Mouse (Mus musculus): ENCODE data around the gene Ptprn. TPM values are rescaled to one million over a fixed set of nuclear protein-coding genes. Genes with fewer than 3 reads are reported as not detected.
A peak's percentile ranks its signal among the peaks of the same experiment; 100 is the strongest.

Ptprn gene
- polyA plus RNA-seq (2011; ENCODE audit: insufficient read length, low read depth, missing spikeins) = 67.6 and 114 TPM in 2 replicates

DNA sequence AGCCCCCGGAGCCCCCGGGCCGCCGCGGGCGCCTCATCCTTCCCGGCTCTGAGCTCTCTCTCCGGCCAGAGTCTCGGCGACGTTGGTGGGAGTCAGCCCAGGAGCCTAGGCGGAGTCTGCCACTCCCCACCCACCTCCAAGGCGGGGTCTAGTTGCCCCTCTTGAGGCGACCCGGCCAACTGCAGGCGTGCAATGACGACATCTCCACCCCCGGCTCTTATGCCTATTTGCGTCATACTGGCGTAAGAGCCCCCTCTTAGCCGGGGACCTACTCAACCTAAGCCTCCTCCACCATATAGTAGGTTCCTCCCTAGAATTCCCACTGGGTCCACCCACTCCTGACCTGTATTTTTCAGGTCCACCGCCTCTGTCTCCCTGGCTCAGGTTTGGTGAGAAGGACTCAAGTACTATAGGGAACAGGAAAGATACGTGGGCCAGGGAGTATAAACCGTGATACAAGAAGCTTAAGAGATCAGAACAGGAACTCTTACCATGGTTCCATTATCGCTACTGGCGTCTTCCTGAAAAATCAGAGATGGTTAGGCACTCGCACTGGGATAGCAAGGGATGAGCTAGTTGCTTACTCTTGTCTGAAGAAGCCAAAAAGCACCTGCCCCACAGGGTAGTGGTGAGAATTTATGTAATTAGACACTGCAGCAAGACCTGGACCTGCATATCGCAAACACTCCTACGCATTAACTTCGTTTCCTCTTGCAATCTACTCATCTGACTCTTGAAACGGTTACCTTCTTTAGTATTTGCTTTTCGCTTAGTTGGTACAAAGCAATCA, at the start of gene Ptprn:
Gene Ptprn, minus strand, starts transcription at position 412 of the 790 bp plus-strand sequence.
- TF ChIP-seq POLR2A (IDR thresholded peaks at IDR 0.05; ENCODE audit: low read depth, low read length) = peak; percentile 42; the same call in 1 of the 2 replicates
- no peak for TF ChIP-seq CTCF (IDR thresholded peaks at IDR 0.05; ENCODE audit: borderline replicate concordance, insufficient read depth, low read length)
- peak within 1 kb of the TSS; percentile 76 for H3K27ac ChIP-seq (ENCODE audit: insufficient read depth, low read length)
- peaks cover 6% of the 10 kb centered on the region; the same call in 1 of the 2 replicates for H3K4me1 ChIP-seq (ENCODE audit: control insufficient read depth, insufficient read depth, low read length)
- peak within 1 kb of the TSS; percentile 92 for H3K4me3 ChIP-seq (ENCODE audit: insufficient read depth, low read length)

DNA sequence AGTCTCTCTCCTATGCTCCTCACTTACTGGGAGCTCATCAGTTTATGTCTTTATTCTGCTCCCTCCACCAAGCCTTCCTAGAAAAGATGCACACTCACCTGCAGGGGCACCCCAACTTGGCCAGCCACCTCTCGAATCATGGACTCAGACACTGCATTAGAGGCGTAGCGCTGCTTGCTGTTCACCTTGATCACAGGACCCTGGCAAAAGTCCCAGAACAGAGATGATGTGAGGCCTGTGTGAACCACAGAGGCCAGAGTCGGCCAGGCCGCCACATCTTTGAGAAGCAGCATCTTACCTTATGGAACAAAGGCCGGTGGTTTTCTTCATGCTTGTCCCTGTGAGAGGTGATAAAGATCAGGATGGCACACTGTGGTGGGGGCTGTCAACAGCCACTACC, 47.4 kb upstream of the Ptprn start:
- Histone ChIP-seq H3K4me1 (ENCODE audit: control insufficient read depth, insufficient read depth, low read length) (no peaks in the 10 kb centered on the region), H3K27ac (ENCODE audit: insufficient read depth, low read length) (no peak overlapping the region), H3K4me3 (ENCODE audit: insufficient read depth, low read length) (no peak overlapping the region)
- no peak for TF ChIP-seq POLR2A (IDR thresholded peaks at IDR 0.05; ENCODE audit: low read depth, low read length)
- no peak for TF ChIP-seq CTCF (IDR thresholded peaks at IDR 0.05; ENCODE audit: borderline replicate concordance, insufficient read depth, low read length)

DNA sequence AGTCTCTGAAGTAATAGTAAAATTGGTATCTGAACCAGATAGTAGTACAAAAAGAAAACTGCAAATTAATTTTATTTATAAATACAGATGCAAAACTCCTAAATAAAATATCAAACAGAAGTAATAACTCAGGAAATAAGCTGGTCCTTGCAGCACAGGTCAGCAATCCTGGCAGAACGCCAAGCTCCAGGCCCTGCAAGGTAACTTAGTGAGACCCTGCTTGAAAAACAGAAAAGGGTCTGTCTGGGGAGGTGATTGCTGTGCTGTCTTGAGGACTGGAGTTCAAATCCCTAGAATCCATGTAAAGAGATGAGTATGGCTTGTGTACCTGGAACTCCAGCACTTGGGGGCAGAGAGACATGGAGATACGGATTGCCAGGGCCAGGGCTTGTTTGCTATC, 40.4 kb upstream of the Ptprn start:
- H3K4me3 ChIP-seq (ENCODE audit: insufficient read depth, low read length) = no peak overlapping the region
- H3K27ac ChIP-seq (ENCODE audit: insufficient read depth, low read length) = no peak overlapping the region
- H3K4me1 ChIP-seq (ENCODE audit: control insufficient read depth, insufficient read depth, low read length) = no peaks in the 10 kb centered on the region
- TF ChIP-seq POLR2A (IDR thresholded peaks at IDR 0.05; ENCODE audit: low read depth, low read length) (no peak), CTCF (IDR thresholded peaks at IDR 0.05; ENCODE audit: borderline replicate concordance, insufficient read depth, low read length) (no peak)

DNA sequence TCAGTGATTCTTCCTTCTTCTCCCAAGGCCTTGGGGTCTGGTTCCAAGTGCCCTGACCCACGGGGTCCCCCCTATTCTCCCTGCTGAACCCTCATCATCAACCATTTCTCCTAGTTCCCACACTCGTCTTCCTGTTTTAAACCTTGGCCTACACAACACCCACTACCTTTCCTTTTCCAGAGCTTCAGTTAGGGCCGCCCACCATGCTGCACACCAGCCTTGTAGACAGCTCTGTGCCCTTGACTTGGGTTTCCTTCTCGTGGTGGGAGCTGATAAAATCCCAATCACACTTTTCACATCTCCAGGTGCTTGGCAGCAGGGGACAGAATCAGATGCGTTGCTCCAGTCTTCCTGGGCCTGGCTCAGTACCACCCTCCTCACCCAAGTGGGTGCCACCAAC, 30.0 kb upstream of the Ptprn start:
- H3K27ac ChIP-seq (ENCODE audit: insufficient read depth, low read length) = no peak overlapping the region
- H3K4me1 ChIP-seq (ENCODE audit: control insufficient read depth, insufficient read depth, low read length) = peaks cover 21% of the 10 kb centered on the region

DNA sequence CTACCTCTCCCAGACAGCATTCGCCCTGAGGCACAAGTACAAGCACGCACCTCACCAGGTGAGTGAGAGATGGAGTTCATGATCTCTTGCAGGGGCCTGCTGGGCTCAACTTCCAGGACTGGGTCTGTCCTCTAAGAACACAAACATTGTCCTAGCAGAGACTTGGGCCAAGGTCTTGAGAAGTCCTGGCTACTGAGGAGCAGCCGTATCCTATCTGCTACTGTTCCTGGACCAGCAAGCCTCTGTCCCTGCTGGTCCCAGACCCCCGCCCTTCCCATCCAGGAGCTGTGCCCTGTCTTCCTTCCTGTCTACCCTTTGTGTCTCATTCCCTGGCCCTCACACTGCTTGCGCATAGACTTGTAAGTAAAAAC, 29.0 kb upstream of the Ptprn start:
- H3K4me3 ChIP-seq (ENCODE audit: insufficient read depth, low read length) = no peak overlapping the region
- TF ChIP-seq CTCF (IDR thresholded peaks at IDR 0.05; ENCODE audit: borderline replicate concordance, insufficient read depth, low read length) = no peak
- no peak for TF ChIP-seq POLR2A (IDR thresholded peaks at IDR 0.05; ENCODE audit: low read depth, low read length)
- H3K27ac ChIP-seq (ENCODE audit: insufficient read depth, low read length) = peak overlapping the region; percentile 88

More for the DNA sequence above, 30.0 kb upstream of the Ptprn start:
- no peak for TF ChIP-seq POLR2A (IDR thresholded peaks at IDR 0.05; ENCODE audit: low read depth, low read length)
- no peak for TF ChIP-seq CTCF (IDR thresholded peaks at IDR 0.05; ENCODE audit: borderline replicate concordance, insufficient read depth, low read length)
- H3K4me3 ChIP-seq (ENCODE audit: insufficient read depth, low read length) = no peak overlapping the region

DNA sequence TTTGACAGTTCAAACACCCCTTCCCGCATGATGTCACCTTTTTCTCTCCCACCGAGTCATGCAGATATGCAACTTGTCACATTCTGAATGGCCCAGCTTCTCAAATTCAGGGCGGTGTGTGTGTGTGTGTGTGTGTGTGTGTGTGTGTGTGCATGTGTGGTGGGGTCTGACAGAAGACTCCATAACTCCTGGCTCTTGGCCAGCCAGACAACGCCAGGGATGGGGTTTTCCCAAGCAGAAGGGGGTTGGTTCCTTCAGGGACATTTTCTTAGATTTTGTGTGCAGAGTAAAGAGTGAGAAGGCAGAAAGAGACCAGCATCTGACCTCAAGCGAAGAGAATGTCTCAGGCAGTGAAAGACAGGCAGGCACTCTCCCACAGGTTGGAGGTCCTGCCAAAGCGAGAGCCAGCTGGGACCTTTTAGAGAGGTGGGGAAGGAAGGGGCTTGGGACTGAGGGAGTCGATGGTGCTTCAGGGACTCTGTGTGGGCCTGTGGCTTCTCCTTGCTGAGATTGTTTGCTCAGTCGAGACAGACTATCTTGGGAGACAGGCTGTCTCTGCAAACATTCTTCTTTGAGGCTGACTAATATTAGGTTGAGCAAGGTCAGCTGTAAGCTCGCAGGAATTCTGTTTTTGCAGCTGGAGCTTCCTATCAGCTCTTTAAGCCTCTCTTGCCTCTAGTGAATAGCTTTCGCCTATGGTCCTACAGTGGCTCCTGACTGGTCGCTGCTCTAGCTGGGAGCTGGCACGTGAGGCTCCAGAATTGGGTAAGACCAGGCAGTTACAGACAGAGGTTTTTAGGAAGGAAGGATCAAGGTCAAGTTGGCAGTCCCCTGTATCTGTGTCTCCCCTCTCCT, 28.4 kb upstream of the Ptprn start:
- H3K27ac ChIP-seq (ENCODE audit: insufficient read depth, low read length) = peak overlapping the region; percentile 91

More for the DNA sequence above, 29.0 kb upstream of the Ptprn start:
- H3K4me1 ChIP-seq (ENCODE audit: control insufficient read depth, insufficient read depth, low read length) = peaks cover 18% of the 10 kb centered on the region

DNA sequence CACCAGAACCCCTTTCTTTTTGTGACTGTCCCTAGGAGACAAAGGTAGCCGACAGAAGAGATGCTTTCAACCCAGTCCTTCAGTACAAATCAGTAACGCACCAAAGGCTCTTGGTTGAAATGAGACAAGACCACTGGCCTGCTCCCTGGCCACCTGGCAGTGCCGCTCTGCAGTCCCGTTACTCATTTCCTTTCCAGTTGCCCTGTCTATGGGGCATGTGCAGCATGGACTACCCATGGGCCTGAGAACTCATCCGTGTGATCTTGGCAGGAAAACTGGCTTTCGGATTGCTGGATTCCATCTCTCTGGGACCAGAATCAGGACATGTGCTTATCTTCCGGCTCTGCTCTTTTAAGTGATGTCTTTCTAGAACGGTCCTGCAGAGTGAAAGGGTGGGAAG, 27.0 kb upstream of the Ptprn start:
- Histone ChIP-seq H3K4me1 (ENCODE audit: control insufficient read depth, insufficient read depth, low read length) (peaks cover 18% of the 10 kb centered on the region), H3K4me3 (ENCODE audit: insufficient read depth, low read length) (no peak overlapping the region), H3K27ac (ENCODE audit: insufficient read depth, low read length) (peak overlapping the region; percentile 91; the same call in 1 of the 2 replicates)
- TF ChIP-seq CTCF (IDR thresholded peaks at IDR 0.05; ENCODE audit: borderline replicate concordance, insufficient read depth, low read length) = no peak

More for the DNA sequence above, 28.4 kb upstream of the Ptprn start:
- H3K4me3 ChIP-seq (ENCODE audit: insufficient read depth, low read length) = no peak overlapping the region
- peaks cover 18% of the 10 kb centered on the region for H3K4me1 ChIP-seq (ENCODE audit: control insufficient read depth, insufficient read depth, low read length)
- TF ChIP-seq CTCF (IDR thresholded peaks at IDR 0.05; ENCODE audit: borderline replicate concordance, insufficient read depth, low read length) (no peak), POLR2A (IDR thresholded peaks at IDR 0.05; ENCODE audit: low read depth, low read length) (no peak)

DNA sequence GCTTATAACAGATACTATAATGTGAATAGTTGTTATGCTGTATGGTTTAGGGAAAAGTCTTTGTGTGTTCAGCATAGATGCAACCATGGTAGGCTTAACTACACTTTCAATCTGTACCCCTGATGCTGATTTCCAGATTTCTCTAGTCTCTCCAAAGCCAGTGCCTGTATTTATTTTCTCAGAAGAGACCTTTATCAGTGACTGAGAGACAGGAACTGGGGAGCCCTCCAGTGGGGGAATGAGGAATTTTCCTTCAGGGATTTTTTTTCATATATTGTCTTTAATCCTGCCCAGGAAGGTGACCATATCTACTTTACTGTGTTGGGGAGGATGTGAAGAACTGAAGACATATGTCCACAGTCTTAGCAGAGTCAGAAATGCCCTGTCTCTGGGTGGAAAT, 26.3 kb upstream of the Ptprn start:
- TF ChIP-seq POLR2A (IDR thresholded peaks at IDR 0.05; ENCODE audit: low read depth, low read length) (no peak), CTCF (IDR thresholded peaks at IDR 0.05; ENCODE audit: borderline replicate concordance, insufficient read depth, low read length) (no peak)
- Histone ChIP-seq H3K4me1 (ENCODE audit: control insufficient read depth, insufficient read depth, low read length) (peaks cover 18% of the 10 kb centered on the region), H3K27ac (ENCODE audit: insufficient read depth, low read length) (no peak overlapping the region), H3K4me3 (ENCODE audit: insufficient read depth, low read length) (no peak overlapping the region)

DNA sequence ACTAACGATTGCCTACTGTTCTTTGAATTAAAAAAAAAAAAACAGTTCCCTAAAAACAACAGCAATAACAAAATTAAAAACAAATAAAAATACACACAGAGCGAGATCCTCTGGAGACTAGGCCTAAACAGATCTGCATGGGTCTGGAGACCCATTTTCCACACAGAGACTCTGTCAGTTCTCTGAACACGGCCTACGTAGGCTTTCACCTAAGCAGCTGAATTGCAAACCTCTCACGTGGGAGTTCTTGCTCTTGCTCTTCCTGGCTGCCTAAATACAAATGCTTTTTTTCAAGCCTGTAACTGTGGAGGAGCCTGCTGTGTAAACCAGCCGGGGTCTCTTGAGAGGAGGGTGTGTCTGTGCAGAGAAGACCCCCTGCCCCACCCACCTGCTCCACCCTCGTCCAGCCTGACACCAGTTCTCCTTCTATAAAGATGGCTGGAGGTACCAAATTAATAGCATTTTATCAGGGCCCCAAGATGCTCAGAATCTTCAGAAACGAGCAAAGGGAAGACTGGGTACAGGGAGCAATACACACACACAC, 25.7 kb upstream of the Ptprn start:
- no peak overlapping the region for H3K27ac ChIP-seq (ENCODE audit: insufficient read depth, low read length)
- H3K4me1 ChIP-seq (ENCODE audit: control insufficient read depth, insufficient read depth, low read length) = peaks cover 18% of the 10 kb centered on the region
- no peak for TF ChIP-seq POLR2A (IDR thresholded peaks at IDR 0.05; ENCODE audit: low read depth, low read length)
- H3K4me3 ChIP-seq (ENCODE audit: insufficient read depth, low read length) = no peak overlapping the region

Data from embryonic fibroblast, embryonic 13.5 days (primary cell).